Mouse (Mus musculus): ENCODE measurements around the gene Zfhx3.

Zfhx3 gene

GRCm38 (mm10) chr8:108819826-108820225 is 877.4 kb downstream of the Zfhx3 start:
- CTCF ChIA-PET = interaction anchor here in 1 of 4 experiments (0.7 kb wide), 2 partner anchors 593 to 1187 kb away, joined by 4 to 8 read pairs; no protein-coding TSS in a partner anchor
- POLR2A ChIA-PET = interaction anchor here (0.6 to 2.3 kb wide), 18 partner anchors 10 to 1640 kb away, joined by 3 to 8 read pairs (median 4); no protein-coding TSS in a partner anchor

GRCm38 (mm10) chr8:108820634-108821033 is 878.2 kb downstream of the Zfhx3 start:
- ChIA-PET CTCF (interaction anchor here in 2 of 4 experiments (0.5 to 1.1 kb wide), 4 partner anchors 43 to 1730 kb away, joined by 3 to 5 read pairs (median 3); no protein-coding TSS in a partner anchor), POLR2A (interaction anchor here (0.6 to 2.3 kb wide), 17 partner anchors 9 to 644 kb away, joined by 3 to 8 read pairs (median 3); no protein-coding TSS in a partner anchor)

GRCm38 (mm10) chr8:108822841-108823266 is 880.4 kb downstream of the Zfhx3 start:
- POLR2A ChIA-PET = interaction anchor here in 2 of 4 experiments (0.6 to 1.3 kb wide), 5 partner anchors 8 to 600 kb away, joined by 3 to 4 read pairs (median 3); no protein-coding TSS in a partner anchor
- CTCF ChIA-PET = interaction anchor here in 1 of 4 experiments (0.5 kb wide), 1 partner anchor 642 kb away, joined by 3 read pairs; no protein-coding TSS in a partner anchor

GRCm38 (mm10) chr8:108824049-108824448 is 881.6 kb downstream of the Zfhx3 start:
- POLR2A ChIA-PET = interaction anchor here in 2 of 4 experiments (0.7 to 1.2 kb wide), 2 partner anchors 8 to 14 kb away, joined by 3 to 4 read pairs; no protein-coding TSS in a partner anchor
- CTCF ChIA-PET = interaction anchor here in 1 of 4 experiments (1.0 kb wide), 1 partner anchor 65 kb away, joined by 4 read pairs; no protein-coding TSS in a partner anchor

- ChIA-PET CTCF (interaction anchor here in 1 of 4 experiments (0.6 kb wide), 1 partner anchor 66 kb away, joined by 3 read pairs; no protein-coding TSS in a partner anchor), POLR2A (interaction anchor here in 3 of 4 experiments (0.7 to 1.0 kb wide), 3 partner anchors 60 to 753 kb away, joined by 3 to 5 read pairs (median 3); no protein-coding TSS in a partner anchor)
These were observed 884.0 kb downstream of the Zfhx3 start for GRCm38 (mm10) chr8:108826414-108826813.

GRCm38 (mm10) chr8:108827428-108827827 is 885.0 kb downstream of the Zfhx3 start:
- ChIA-PET POLR2A (interaction anchor here in 2 of 4 experiments (0.6 to 1.2 kb wide), 5 partner anchors 8 to 83 kb away, joined by 3 to 5 read pairs (median 3); no protein-coding TSS in a partner anchor), CTCF (interaction anchor here in 1 of 4 experiments (0.7 kb wide), 1 partner anchor 885 kb away, joined by 8 read pairs; the partner anchor contains the start of gene Zfhx3)

GRCm38 (mm10) chr8:108829305-108829717 is 886.9 kb downstream of the Zfhx3 start:
- CTCF ChIA-PET = interaction anchor here in 1 of 4 experiments (0.6 kb wide), 1 partner anchor 562 kb away, joined by 3 read pairs; no protein-coding TSS in a partner anchor
- POLR2A ChIA-PET = interaction anchor here in 2 of 4 experiments (0.6 to 1.4 kb wide), 2 partner anchors 9 to 837 kb away, joined by 3 to 4 read pairs; no protein-coding TSS in a partner anchor

- ChIA-PET CTCF (no interaction called here), POLR2A (no interaction called here)
These were observed 892.7 kb downstream of the Zfhx3 start for GRCm38 (mm10) chr8:108835143-108835542.

- POLR2A ChIA-PET = interaction anchor here in 1 of 4 experiments (0.7 to 1.4 kb wide), 3 partner anchors 12 to 35 kb away, joined by 3 read pairs; no protein-coding TSS in a partner anchor
- CTCF ChIA-PET = no interaction called here
These were observed 895.3 kb downstream of the Zfhx3 start for GRCm38 (mm10) chr8:108837788-108838187.

- ChIA-PET CTCF (interaction anchor here in 3 of 4 experiments (0.5 to 0.7 kb wide), 5 partner anchors 15 to 877 kb away, joined by 3 to 13 read pairs (median 3); no protein-coding TSS in a partner anchor), POLR2A (interaction anchor here in 2 of 4 experiments (0.7 to 1.4 kb wide), 4 partner anchors 11 to 1748 kb away, joined by 3 to 5 read pairs (median 3); no protein-coding TSS in a partner anchor)
These were observed 896.3 kb downstream of the Zfhx3 start for GRCm38 (mm10) chr8:108838761-108839160.

GRCm38 (mm10) chr8:108842307-108842706 is 899.9 kb downstream of the Zfhx3 start:
- POLR2A ChIA-PET = interaction anchor here in 2 of 4 experiments (0.5 to 0.6 kb wide), 2 partner anchors 57 to 1361 kb away, joined by 3 to 4 read pairs; no protein-coding TSS in a partner anchor
- CTCF ChIA-PET = no interaction called here

GRCm38 (mm10) chr8:108846174-108846573 is 903.7 kb downstream of the Zfhx3 start:
- POLR2A ChIA-PET = interaction anchor here in 1 of 4 experiments (0.6 kb wide), 1 partner anchor 152 kb away, joined by 3 read pairs; no protein-coding TSS in a partner anchor
- CTCF ChIA-PET = interaction anchor here in 1 of 4 experiments (0.5 kb wide), 1 partner anchor 1176 kb away, joined by 3 read pairs; no protein-coding TSS in a partner anchor

- CTCF ChIA-PET = interaction anchor here in 2 of 4 experiments (0.5 kb wide), 2 partner anchors 339 to 1175 kb away, joined by 3 read pairs; no protein-coding TSS in a partner anchor
- POLR2A ChIA-PET = interaction anchor here in 1 of 4 experiments (0.6 kb wide), 1 partner anchor 153 kb away, joined by 3 read pairs; no protein-coding TSS in a partner anchor
These were observed 904.4 kb downstream of the Zfhx3 start for GRCm38 (mm10) chr8:108846827-108847226.

- POLR2A ChIA-PET = interaction anchor here in 1 of 4 experiments (0.5 kb wide), 1 partner anchor 9 kb away, joined by 5 read pairs; no protein-coding TSS in a partner anchor
- CTCF ChIA-PET = interaction anchor here in 1 of 4 experiments (0.6 to 1.4 kb wide), 2 partner anchors 39 to 124 kb away, joined by 4 to 6 read pairs; no protein-coding TSS in a partner anchor
These were observed 904.9 kb downstream of the Zfhx3 start for GRCm38 (mm10) chr8:108847356-108847755.

- ChIA-PET CTCF (interaction anchor here in 1 of 4 experiments (1.4 kb wide), 1 partner anchor 38 kb away, joined by 4 read pairs; no protein-coding TSS in a partner anchor), POLR2A (no interaction called here)
These were observed 906.0 kb downstream of the Zfhx3 start for GRCm38 (mm10) chr8:108848484-108848883.

GRCm38 (mm10) chr8:108853028-108853427 is 910.6 kb downstream of the Zfhx3 start:
- CTCF ChIA-PET = no interaction called here
- POLR2A ChIA-PET = no interaction called here

GRCm38 (mm10) chr8:108854444-108855102 is 912.1 kb downstream of the Zfhx3 start:
- ChIA-PET CTCF (interaction anchor here in 1 of 4 experiments (0.7 kb wide), 2 partner anchors 13 to 16 kb away, joined by 4 read pairs; no protein-coding TSS in a partner anchor), POLR2A (interaction anchor here in 2 of 4 experiments (0.6 to 1.4 kb wide), 2 partner anchors 39 to 645 kb away, joined by 3 to 5 read pairs; no protein-coding TSS in a partner anchor)

- POLR2A ChIA-PET = no interaction called here
These were observed 916.6 kb downstream of the Zfhx3 start for GRCm38 (mm10) chr8:108859001-108859400.

More at GRCm38 (mm10) chr8:108859001-108859400, 916.6 kb downstream of the Zfhx3 start:
- CTCF ChIA-PET = interaction anchor here in 2 of 4 experiments (0.6 to 1.1 kb wide), 2 partner anchors 28 to 430 kb away, joined by 3 to 4 read pairs; no protein-coding TSS in a partner anchor
